Mouse (Mus musculus) forebrain, embryonic 12.5 days (tissue): ENCODE measurements around the gene Gtf2f1. TPM values are rescaled to one million over a fixed set of nuclear protein-coding genes. Genes with fewer than 3 reads are reported as not detected.

Experiments used
- ATAC-seq: fragments of 200-750 bp; cut with Nextera tagmentation; 2 replicates; pipeline ENCODE4 v1.8.0; 2017; ENCODE audit warnings: moderate TSS enrichment; ENCODE audit not compliant: low FRiP score
- H3K27ac ChIP-seq: fragments of 300-500 bp; sonication (generic); 2 replicates; pipeline ENCODE4 v1.5.1; 2016; ENCODE audit warnings: mild to moderate bottlenecking
- H3K27me3 ChIP-seq: fragments of 300-500 bp; sonication (generic); 2 replicates; pipeline ENCODE4 v1.6.1; 2016; ENCODE audit warnings: mild to moderate bottlenecking
- H3K36me3 ChIP-seq: fragments of 300-500 bp; sonication (generic); replicated peaks from 2 replicates; pipeline ENCODE4 v1.6.1; 2016; ENCODE audit warnings: mild to moderate bottlenecking
- H3K4me1 ChIP-seq: fragments of 300-500 bp; sonication (generic); 2 replicates; pipeline ENCODE4 v1.6.1; 2016
- H3K4me2 ChIP-seq: fragments of 300-500 bp; sonication (generic); 2 replicates; pipeline ENCODE4 v1.6.1; 2016; ENCODE audit warnings: mild to moderate bottlenecking, moderate library complexity
- H3K4me3 ChIP-seq: fragments of 300-500 bp; sonication (generic); replicated peaks from 2 replicates; pipeline ENCODE4 v1.5.1; 2016; ENCODE audit warnings: mild to moderate bottlenecking
- H3K9ac ChIP-seq: fragments of 300-500 bp; sonication (generic); 2 replicates; pipeline ENCODE4 v1.6.1; 2016; ENCODE audit warnings: mild to moderate bottlenecking
- H3K9me3 ChIP-seq: fragments of 300-500 bp; sonication (generic); 2 replicates; pipeline ENCODE4 v1.6.1; 2016
- WGBS: fragments of 180-500 bp; shearing (Covaris S2); methylation state at CpG from one replicate; pipeline ENCODE4 v1.1.7; 2016; 5-methylcytosine and 5-hydroxymethylcytosine counted together
- polyA plus RNA-seq: library from polyadenylated mRNA; unstranded; fragments of >200 nt; fragmentation: Nextera tagmentation; extraction: Ambion mirVana; gene quantifications from 2 replicates; pipeline ENCODE4 v1.2.1, GENCODE M21; 2016

Gene Gtf2f1
- polyA plus RNA-seq, 1 experiment from 2014 or later: 81.8 TPM

- H3K36me3 ChIP-seq: no peaks in the 10 kb centered on the region
- H3K27ac ChIP-seq: no peak overlapping the region
- H3K9ac ChIP-seq: no peak overlapping the region
- ATAC-seq: no peak
- no peak overlapping the region for H3K4me2 ChIP-seq
- no peaks in the 10 kb centered on the region for H3K27me3 ChIP-seq
- no peaks in the 10 kb centered on the region for H3K9me3 ChIP-seq
- H3K4me1 ChIP-seq: no peaks in the 10 kb centered on the region
- WGBS: 87% methylated on average over 5 of the region's 5 CpGs
- no peak overlapping the region for H3K4me3 ChIP-seq
Measured at GRCm38 (mm10) chr17:56962642-56963405, 48.3 kb downstream of the Gtf2f1 start.

GRCm38 (mm10) chr17:56961880-56962279 is 49.2 kb downstream of the Gtf2f1 start:
- Histone ChIP-seq H3K27me3 (no peaks in the 10 kb centered on the region), H3K9me3 (no peaks in the 10 kb centered on the region), H3K4me3 (no peak overlapping the region), H3K4me2 (no peak overlapping the region), H3K27ac (no peak overlapping the region), H3K4me1 (no peaks in the 10 kb centered on the region), H3K9ac (no peak overlapping the region), H3K36me3 (no peaks in the 10 kb centered on the region)
- ATAC-seq: no peak
- 92% methylated on average over 4 of the region's 4 CpGs for WGBS

GRCm38 (mm10) chr17:56958667-56959066 is 52.4 kb downstream of the Gtf2f1 start:
- no peak for ATAC-seq
- no peak overlapping the region for H3K4me2 ChIP-seq
- no peak overlapping the region for H3K27ac ChIP-seq
- H3K4me3 ChIP-seq: no peak overlapping the region
- no peaks in the 10 kb centered on the region for H3K4me1 ChIP-seq
- no peaks in the 10 kb centered on the region for H3K36me3 ChIP-seq
- no peaks in the 10 kb centered on the region for H3K9me3 ChIP-seq
- no peaks in the 10 kb centered on the region for H3K27me3 ChIP-seq
- H3K9ac ChIP-seq: no peak overlapping the region
- 77% methylated on average over 4 of the region's 4 CpGs for WGBS

- ATAC-seq: no peak
- no peaks in the 10 kb centered on the region for H3K36me3 ChIP-seq
- H3K27ac ChIP-seq: no peak overlapping the region
- no peak overlapping the region for H3K4me2 ChIP-seq
- WGBS: 34% methylated on average over 11 of the region's 11 CpGs
- no peak overlapping the region for H3K4me3 ChIP-seq
- H3K9ac ChIP-seq: no peak overlapping the region
- H3K27me3 ChIP-seq: no peaks in the 10 kb centered on the region
- H3K4me1 ChIP-seq: no peaks in the 10 kb centered on the region
- no peaks in the 10 kb centered on the region for H3K9me3 ChIP-seq
Measured at GRCm38 (mm10) chr17:56957763-56958429, 53.2 kb downstream of the Gtf2f1 start.

- H3K4me1 ChIP-seq: no peaks in the 10 kb centered on the region
- 84% methylated on average over 7 of the region's 7 CpGs for WGBS
- ATAC-seq: no peak
Measured at GRCm38 (mm10) chr17:56954871-56955270, 56.2 kb downstream of the Gtf2f1 start.

More at GRCm38 (mm10) chr17:56954871-56955270, 56.2 kb downstream of the Gtf2f1 start:
- Histone ChIP-seq H3K27ac (no peak overlapping the region), H3K27me3 (no peaks in the 10 kb centered on the region), H3K9ac (no peak overlapping the region), H3K36me3 (no peaks in the 10 kb centered on the region), H3K4me2 (no peak overlapping the region), H3K9me3 (no peaks in the 10 kb centered on the region), H3K4me3 (no peak overlapping the region)

Other genes starting within 250 kb of the Gtf2f1 start
- 46.6 and 49.4 TPM in 2 replicates for gene Dus3l, start 246.5 kb downstream of the Gtf2f1 start, polyA plus RNA-seq
- 1.2 and 1.3 TPM in 2 replicates for gene Prr22, start 241.0 kb downstream of the Gtf2f1 start, polyA plus RNA-seq
- 7.2 and 7.8 TPM in 2 replicates for gene Rfx2, start 180.3 kb downstream of the Gtf2f1 start, polyA plus RNA-seq
- not detected in 2 replicates for gene Acsbg2, start 136.8 kb downstream of the Gtf2f1 start, polyA plus RNA-seq
- gene 1700061G19Rik, start 135.8 kb downstream of the Gtf2f1 start, polyA plus RNA-seq: 0.50 and 0.59 TPM in 2 replicates
- 87.6 and 97.8 TPM in 2 replicates for gene Mllt1, start 75.9 kb downstream of the Gtf2f1 start, polyA plus RNA-seq
- not detected in 2 replicates for gene Acer1, start 29.2 kb downstream of the Gtf2f1 start, polyA plus RNA-seq
- gene Clpp, start 21.0 kb downstream of the Gtf2f1 start, polyA plus RNA-seq: 129 and 141 TPM in 2 replicates
- gene Alkbh7, start 13.9 kb downstream of the Gtf2f1 start, polyA plus RNA-seq: 30.0 and 34.9 TPM in 2 replicates
- gene Pspn, start 11.3 kb downstream of the Gtf2f1 start, polyA plus RNA-seq: 0.61 TPM in 1 of 2 replicates, not detected in the other
- 0.45 and 0.64 TPM in 2 replicates for gene Gm17949, start 181 bp upstream of the Gtf2f1 start, polyA plus RNA-seq
- 62.8 and 70.7 TPM in 2 replicates for gene Khsrp, start 20.2 kb upstream of the Gtf2f1 start, polyA plus RNA-seq
- gene Slc25a41, start 30.4 kb upstream of the Gtf2f1 start, polyA plus RNA-seq: not detected in 2 replicates
- gene Crb3, start 47.8 kb upstream of the Gtf2f1 start, polyA plus RNA-seq: 1.3 and 2.5 TPM in 2 replicates
- 20.3 and 21.3 TPM in 2 replicates for gene Slc25a23, start 48.6 kb upstream of the Gtf2f1 start, polyA plus RNA-seq
- 5.2 and 5.9 TPM in 2 replicates for gene Dennd1c, start 67.2 kb upstream of the Gtf2f1 start, polyA plus RNA-seq
- gene Tubb4a, start 76.5 kb upstream of the Gtf2f1 start, polyA plus RNA-seq: 121 and 145 TPM in 2 replicates
- 8.7 and 9.2 TPM in 2 replicates for gene Tnfsf9, start 94.0 kb upstream of the Gtf2f1 start, polyA plus RNA-seq
- not detected in 2 replicates for gene Cd70, start 138.5 kb upstream of the Gtf2f1 start, polyA plus RNA-seq
- 0.13 TPM in 1 of 2 replicates, not detected in the other for gene Tnfsf14, start 182.9 kb upstream of the Gtf2f1 start, polyA plus RNA-seq
- 0.04 and 0.14 TPM in 2 replicates for gene C3, start 216.8 kb upstream of the Gtf2f1 start, polyA plus RNA-seq
- gene Gpr108, start 237.2 kb upstream of the Gtf2f1 start, polyA plus RNA-seq: 20.1 and 20.9 TPM in 2 replicates
- 26.2 and 27.1 TPM in 2 replicates for gene Trip10, start 238.2 kb upstream of the Gtf2f1 start, polyA plus RNA-seq